Mouse (Mus musculus): ENCODE results near the gene Tmco5. TPM values are rescaled to one million over a fixed set of nuclear protein-coding genes. Genes with fewer than 3 reads are reported as not detected.
A peak's percentile ranks its signal among the peaks of the same experiment; 100 is the strongest.

Tmco5 gene
- polyA plus RNA-seq, 1 experiment, result not detected

DNA sequence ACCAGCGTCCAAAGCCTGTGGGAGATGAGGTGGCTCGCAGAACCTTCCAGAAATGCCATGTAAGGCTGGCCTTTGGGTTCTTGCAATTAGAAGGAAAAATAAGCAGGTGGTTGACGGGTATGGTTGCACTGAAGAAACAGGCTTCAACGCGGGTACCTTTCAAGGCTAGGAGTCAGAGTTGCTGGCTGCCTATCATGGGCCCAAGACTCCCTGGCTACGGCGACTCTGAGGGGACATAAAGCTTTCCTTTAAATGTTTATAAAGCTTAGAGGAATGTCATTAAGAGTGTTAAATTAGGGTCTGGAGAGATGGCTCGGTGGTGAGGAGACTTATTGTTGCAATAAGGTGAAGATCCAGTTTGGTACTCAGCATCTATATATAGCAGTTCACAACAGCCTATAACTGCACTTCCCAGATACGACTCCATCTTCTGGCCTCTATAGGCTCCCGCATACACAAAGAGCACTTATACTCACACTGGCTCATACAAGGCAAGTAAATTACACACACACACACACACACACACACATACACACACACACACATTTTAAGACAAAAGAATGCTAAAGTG, 21.9 kb downstream of the Tmco5 start:
- H3K27ac ChIP-seq (ENCODE audit: insufficient read depth, low read depth, low read length), result no peak overlapping the region; the same call in 1 of the 2 replicates
- 28% methylated on average over 10 of the region's 10 CpGs for WGBS
- peak overlapping the region; percentile 35 for H3K4me3 ChIP-seq (ENCODE audit: low read depth, low read length)
- H3K36me3 ChIP-seq (ENCODE audit: control insufficient read depth, insufficient read depth, low read length), result no peaks in the 10 kb centered on the region
- no peak for TF ChIP-seq CTCF (IDR thresholded peaks at IDR 0.05; ENCODE audit: extremely low read depth, insufficient read length, insufficient replicate concordance, low read depth, low read length)
- TF ChIP-seq POLR2A (IDR thresholded peaks at IDR 0.05; ENCODE audit: low read depth, low read length), result no peak
- no peaks in the 10 kb centered on the region for H3K4me1 ChIP-seq (ENCODE audit: control insufficient read depth, insufficient read depth, insufficient read length, low read length)
- no peaks in the 10 kb centered on the region for H3K27me3 ChIP-seq (ENCODE audit: control insufficient read depth, insufficient read depth, low read length)

DNA sequence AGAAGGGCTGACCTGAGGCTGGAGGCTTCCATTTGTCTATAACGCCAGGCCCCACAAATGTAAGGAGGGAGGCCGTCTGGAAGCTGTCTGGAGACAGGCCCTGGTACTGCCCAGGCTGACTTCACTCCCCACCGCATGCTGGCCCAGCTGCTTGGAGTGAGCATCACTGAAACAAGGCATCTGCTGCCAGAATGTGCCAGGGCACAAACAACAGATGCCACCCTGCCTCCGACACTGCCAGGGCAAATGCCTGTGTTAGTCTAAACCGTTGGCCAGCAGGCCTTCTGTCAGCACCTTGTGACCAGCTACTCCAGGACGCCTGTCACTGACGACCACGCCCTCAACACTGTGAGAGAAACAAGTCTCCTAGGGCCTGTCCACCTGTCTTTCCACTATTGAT, 29.8 kb downstream of the Tmco5 start:
- Histone ChIP-seq H3K27ac (ENCODE audit: insufficient read depth, low read depth, low read length) (no peak overlapping the region), H3K27me3 (ENCODE audit: control insufficient read depth, insufficient read depth, low read length) (no peaks in the 10 kb centered on the region), H3K4me1 (ENCODE audit: control insufficient read depth, insufficient read depth, insufficient read length, low read length) (no peaks in the 10 kb centered on the region), H3K36me3 (ENCODE audit: control insufficient read depth, insufficient read depth, low read length) (no peaks in the 10 kb centered on the region), H3K4me3 (ENCODE audit: low read depth, low read length) (no peak overlapping the region)
- 73% methylated on average over 8 of the region's 8 CpGs for WGBS
- TF ChIP-seq CTCF (IDR thresholded peaks at IDR 0.05; ENCODE audit: extremely low read depth, insufficient read length, insufficient replicate concordance, low read depth, low read length) (no peak), POLR2A (IDR thresholded peaks at IDR 0.05; ENCODE audit: low read depth, low read length) (no peak)

DNA sequence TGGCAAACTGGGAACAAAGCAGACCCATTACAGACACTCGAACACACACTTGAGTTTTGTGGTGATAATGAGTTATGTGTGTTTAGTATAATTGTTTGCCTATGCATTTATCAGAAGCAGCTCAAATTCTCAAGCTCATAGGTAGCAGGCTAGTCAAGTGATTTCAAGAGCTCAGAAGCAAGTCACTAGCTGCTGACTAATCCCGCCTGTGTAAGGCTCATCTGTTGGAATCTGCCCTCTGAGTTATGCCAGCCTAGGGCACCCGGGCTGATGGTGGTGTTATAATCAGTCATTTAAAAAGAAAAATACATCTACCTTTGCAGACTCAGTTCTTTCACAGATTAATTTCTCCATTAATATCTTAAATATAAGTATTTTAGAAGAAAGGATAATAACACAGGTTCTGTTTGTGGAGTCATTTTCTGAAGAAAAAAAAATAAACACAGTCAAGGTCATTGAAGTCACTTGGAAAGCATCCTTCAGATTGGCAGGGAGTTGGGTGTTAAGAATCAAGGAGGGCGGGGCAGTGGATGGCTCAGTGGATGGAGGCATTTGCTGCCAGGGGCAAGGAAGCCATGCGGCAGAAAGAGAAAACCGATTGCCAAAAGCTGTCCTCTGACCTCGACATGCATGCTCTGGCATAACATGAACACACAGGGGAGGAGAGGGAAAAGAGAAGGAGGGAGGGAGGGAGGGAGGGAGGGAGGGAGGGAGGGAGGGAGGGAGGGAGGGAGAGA, 34.0 kb downstream of the Tmco5 start:
- no peak for TF ChIP-seq CTCF (IDR thresholded peaks at IDR 0.05; ENCODE audit: extremely low read depth, insufficient read length, insufficient replicate concordance, low read depth, low read length)
- no peak for TF ChIP-seq POLR2A (IDR thresholded peaks at IDR 0.05; ENCODE audit: low read depth, low read length)
- WGBS, result 66% methylated on average over 7 of the region's 7 CpGs
- Histone ChIP-seq H3K36me3 (ENCODE audit: control insufficient read depth, insufficient read depth, low read length) (no peaks in the 10 kb centered on the region), H3K4me3 (ENCODE audit: low read depth, low read length) (no peak overlapping the region), H3K27ac (ENCODE audit: insufficient read depth, low read depth, low read length) (no peak overlapping the region), H3K27me3 (ENCODE audit: control insufficient read depth, insufficient read depth, low read length) (no peaks in the 10 kb centered on the region), H3K4me1 (ENCODE audit: control insufficient read depth, insufficient read depth, insufficient read length, low read length) (0 out of 2 replicates have a peak, but pooled peaks cover 3% of the 10 kb centered on the region)

DNA sequence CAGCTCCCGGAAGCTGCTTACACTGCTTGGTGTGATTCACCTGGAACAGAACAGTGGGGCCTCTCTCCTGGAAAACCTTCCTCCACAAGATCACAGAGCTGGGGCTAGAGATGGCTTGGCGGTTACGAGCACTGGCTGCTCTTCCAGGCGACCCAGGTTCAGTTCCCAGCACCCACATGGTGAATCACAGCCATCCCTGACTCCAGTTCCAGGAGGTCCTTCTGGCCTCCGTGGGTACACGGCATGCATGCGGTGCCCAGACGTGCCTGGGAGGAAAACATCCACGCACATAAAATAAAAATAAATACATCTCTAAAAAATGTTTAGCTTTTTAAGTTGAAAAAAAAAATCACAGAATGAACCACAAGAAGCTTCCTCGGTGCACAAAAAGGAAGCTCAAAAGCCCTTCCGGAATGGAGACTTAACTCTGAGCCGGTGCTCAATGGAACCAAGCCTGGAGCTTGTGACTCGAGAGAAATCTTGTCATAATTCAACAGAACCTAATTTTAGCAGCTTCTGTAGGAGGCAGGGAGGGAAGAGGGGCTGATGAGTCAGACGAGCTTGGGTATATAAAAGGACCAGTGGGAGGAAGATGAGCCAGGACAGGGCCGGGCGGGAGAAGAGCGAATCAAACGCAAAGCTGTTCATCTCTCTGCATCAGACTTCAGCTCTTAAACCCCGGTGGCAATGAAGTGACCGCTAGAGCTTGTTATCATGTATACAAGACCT, 35.4 kb downstream of the Tmco5 start:
- Histone ChIP-seq H3K36me3 (ENCODE audit: control insufficient read depth, insufficient read depth, low read length) (no peaks in the 10 kb centered on the region), H3K27me3 (ENCODE audit: control insufficient read depth, insufficient read depth, low read length) (no peaks in the 10 kb centered on the region), H3K4me1 (ENCODE audit: control insufficient read depth, insufficient read depth, insufficient read length, low read length) (0 out of 2 replicates have a peak, but pooled peaks cover 3% of the 10 kb centered on the region), H3K27ac (ENCODE audit: insufficient read depth, low read depth, low read length) (no peak overlapping the region), H3K4me3 (ENCODE audit: low read depth, low read length) (no peak overlapping the region)
- WGBS, result 71% methylated on average over 20 of the region's 20 CpGs
- no peak for TF ChIP-seq POLR2A (IDR thresholded peaks at IDR 0.05; ENCODE audit: low read depth, low read length)

DNA sequence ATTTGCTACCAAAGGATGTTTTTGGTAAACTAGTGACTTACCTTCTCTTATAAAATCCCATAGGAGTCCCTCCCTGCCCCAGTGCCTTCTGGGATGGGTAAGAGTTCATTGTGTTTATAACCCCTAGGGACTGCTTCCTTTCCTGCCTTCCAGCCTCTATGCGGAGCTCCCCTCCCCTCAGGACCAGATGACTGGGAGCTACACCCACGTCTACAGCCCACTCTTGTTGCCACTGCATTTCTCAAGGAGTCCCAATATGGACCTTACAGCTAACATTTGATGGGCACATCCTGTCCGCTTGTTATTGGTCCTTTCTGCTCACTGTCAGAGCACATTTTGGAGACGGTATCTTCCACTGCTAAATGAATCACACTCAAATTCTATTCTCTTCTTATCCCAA, 36.1 kb downstream of the Tmco5 start:
- H3K36me3 ChIP-seq (ENCODE audit: control insufficient read depth, insufficient read depth, low read length), result no peaks in the 10 kb centered on the region
- H3K27ac ChIP-seq (ENCODE audit: insufficient read depth, low read depth, low read length), result no peak overlapping the region
- no peak for TF ChIP-seq CTCF (IDR thresholded peaks at IDR 0.05; ENCODE audit: extremely low read depth, insufficient read length, insufficient replicate concordance, low read depth, low read length)
- TF ChIP-seq POLR2A (IDR thresholded peaks at IDR 0.05; ENCODE audit: low read depth, low read length), result no peak
- 84% methylated on average over 4 of the region's 4 CpGs for WGBS
- no peak overlapping the region for H3K4me3 ChIP-seq (ENCODE audit: low read depth, low read length)
- 0 out of 2 replicates have a peak, but pooled peaks cover 3% of the 10 kb centered on the region for H3K4me1 ChIP-seq (ENCODE audit: control insufficient read depth, insufficient read depth, insufficient read length, low read length)
- H3K27me3 ChIP-seq (ENCODE audit: control insufficient read depth, insufficient read depth, low read length), result no peaks in the 10 kb centered on the region

DNA sequence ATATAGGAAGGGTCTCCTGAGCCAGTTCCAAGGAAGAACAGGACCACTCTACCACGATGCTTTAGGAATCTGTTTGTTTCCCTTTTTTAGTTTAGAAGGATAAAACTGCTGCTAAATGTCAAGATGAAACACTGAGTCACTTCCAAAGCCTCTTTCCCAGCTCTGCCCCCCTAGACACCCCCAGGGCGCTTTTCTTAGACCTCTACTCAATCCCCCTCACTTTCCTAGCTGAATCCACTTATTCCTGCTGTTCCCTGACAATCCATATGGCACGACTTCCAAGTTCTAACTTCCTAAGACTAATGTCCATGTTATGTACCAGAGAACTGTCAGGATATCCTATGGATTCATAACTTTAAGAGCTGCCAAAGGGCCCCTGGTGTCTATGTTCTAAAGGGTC, 40.1 kb downstream of the Tmco5 start:
- H3K36me3 ChIP-seq (ENCODE audit: control insufficient read depth, insufficient read depth, low read length), result no peaks in the 10 kb centered on the region

More for the DNA sequence above, 40.1 kb downstream of the Tmco5 start:
- Histone ChIP-seq H3K4me3 (ENCODE audit: low read depth, low read length) (no peak overlapping the region), H3K4me1 (ENCODE audit: control insufficient read depth, insufficient read depth, insufficient read length, low read length) (0 out of 2 replicates have a peak, but pooled peaks cover 2% of the 10 kb centered on the region), H3K27me3 (ENCODE audit: control insufficient read depth, insufficient read depth, low read length) (no peaks in the 10 kb centered on the region), H3K27ac (ENCODE audit: insufficient read depth, low read depth, low read length) (no peak overlapping the region)
- TF ChIP-seq POLR2A (IDR thresholded peaks at IDR 0.05; ENCODE audit: low read depth, low read length) (no peak), CTCF (IDR thresholded peaks at IDR 0.05; ENCODE audit: extremely low read depth, insufficient read length, insufficient replicate concordance, low read depth, low read length) (no peak)
- WGBS, result 64% methylated on average over 3 of the region's 3 CpGs

Data from small intestine, adult 2 months (tissue).